Mouse (Mus musculus) T-helper 2 cell (primary cell): ENCODE results near the gene Cd6.

ENCODE experiments used
- in situ Hi-C: fragments of 300-600 bp; cut with MboI, MseI; formaldehyde crosslinking; loops from one replicate; pipeline ENCODE4 v1.15.1; 2025; ENCODE audit warnings: high pct_unique_total_duplicates

Gene Cd6

DNA sequence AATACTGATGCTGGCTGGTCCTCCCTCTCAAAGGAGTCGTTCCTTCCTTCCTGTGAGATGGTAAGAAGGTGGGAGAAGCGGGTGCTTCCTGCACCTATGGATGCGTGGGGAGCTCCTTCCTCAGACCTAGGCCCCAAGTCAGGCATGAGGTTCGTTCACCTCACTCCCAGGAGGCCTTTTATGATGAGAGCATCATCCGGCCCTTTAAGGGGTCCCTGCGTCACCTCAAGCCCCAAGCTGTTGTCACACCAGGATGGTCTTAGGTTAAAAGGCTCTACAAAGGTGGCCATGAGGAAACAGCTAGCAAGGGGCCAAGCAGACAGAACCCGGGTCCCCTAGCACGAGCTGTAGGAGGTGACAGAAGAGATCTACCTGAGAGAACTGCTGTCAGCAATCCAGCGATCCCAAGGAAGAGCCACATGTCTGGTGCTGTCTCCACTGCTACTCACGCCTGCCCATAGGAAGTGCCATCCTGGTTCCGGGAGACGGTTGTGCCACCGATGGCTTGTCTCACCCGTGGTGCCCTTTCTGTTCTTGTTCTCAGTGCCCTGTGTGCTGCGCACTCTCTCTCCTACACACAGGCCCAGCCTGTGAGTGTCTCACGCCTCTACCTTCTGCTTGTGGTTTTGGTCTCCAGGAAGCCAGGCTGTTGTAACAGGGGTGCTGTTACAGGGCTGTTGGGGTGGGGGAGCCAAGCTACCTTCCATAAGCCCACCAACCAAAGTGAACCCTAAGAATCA lies at the start of gene Cd6:
TSS of gene Cd6 (minus strand) at position 623 of the 740 bp plus-strand sequence.
- in situ Hi-C loops, result loop anchor here (5.0 to 10.0 kb wide), 2 partner anchors 92 to 1795 kb away; partner anchors contain the start of gene Cd5

DNA sequence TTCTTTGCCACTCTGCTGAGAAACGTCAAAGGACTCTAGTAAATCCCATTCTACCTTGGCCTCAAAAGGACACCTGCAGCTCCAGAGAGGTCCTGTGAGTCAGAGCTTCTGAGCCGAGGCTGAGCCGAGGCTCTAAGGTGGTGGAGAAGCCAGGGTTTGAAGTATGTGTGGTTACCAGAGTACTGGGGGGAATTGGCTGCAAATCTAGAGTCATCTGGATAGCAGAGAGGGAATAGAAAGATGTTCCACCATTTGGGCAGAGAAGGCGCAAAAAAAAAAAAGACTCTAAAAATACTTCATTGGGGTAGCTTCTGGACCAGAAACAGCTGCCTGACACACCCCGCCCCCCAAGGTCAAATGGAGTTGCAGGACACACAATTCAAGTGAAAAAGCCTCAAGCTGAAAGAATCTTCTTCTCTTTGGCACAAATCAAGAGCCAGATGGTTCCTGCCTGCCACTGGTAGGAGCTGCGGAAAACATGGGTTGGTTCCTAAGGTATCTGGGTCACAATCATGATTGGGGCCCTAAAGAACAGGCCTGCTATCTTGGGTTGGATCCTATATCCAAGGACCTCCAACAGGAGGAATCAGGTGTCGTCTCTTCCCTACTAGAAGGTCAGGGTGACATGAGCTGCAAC lies 48.5 kb upstream of the Cd6 start:
- in situ Hi-C loops, result loop anchor here (5.0 kb wide), 1 partner anchor 41 kb away; the partner anchor contains the start of gene Slc15a3

DNA sequence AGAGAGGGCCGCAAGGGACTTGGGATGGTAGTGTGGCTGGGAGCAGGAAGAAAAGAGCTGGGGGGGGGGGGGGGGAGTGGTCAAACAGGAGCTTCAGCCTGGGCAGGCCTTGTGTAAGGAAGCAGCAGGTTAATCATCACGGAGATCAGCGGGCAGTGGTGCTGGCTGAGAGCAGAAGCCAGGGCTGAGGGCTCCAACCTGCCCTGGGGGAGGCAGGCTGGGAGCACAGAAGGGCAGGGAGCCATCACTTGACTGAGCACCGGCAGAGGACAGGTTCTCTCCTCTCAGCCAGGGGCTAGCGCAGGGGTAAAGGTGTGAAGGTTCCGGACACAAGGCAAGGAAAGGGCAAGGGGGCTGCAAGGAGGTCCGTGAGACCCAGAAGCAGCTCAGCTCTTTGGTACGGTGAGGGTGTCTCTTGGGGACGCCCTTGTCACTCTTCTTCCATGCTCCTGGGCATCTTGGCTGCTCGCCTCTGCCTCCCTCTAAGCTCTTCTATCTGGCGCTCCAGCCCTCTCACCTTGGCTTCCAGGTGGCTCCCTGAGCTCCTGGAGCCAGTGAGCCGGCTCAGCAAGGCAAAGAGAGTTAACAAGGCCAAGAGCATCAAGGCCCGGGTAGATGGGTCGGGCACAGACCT lies 41.6 kb upstream of the Cd6 start:
- in situ Hi-C loops, result loop anchor here (5.0 kb wide), 1 partner anchor 69 kb away; no protein-coding TSS in a partner anchor

DNA sequence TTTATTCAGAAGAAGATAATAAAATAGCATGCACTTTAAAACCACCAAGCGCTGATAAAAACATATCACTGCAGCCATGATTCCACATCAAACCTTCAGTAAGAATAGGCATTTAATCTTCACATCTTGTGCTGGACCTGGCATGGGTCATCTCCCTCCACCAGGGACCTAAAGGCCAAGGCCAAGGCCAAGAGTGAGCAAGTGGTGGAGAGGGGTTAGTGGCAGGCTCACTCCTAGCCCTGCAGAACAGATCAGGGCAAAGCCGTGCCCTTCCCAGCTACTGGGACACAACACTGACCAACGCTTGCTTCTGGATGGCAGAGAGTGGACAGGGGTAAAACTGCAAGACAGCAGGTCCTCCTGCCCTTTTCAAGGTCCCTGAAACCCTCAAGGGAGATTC lies 40.8 kb upstream of the Cd6 start:
- in situ Hi-C loops, result loop anchor here (5.0 kb wide), 1 partner anchor 68 kb away; no protein-coding TSS in a partner anchor

DNA sequence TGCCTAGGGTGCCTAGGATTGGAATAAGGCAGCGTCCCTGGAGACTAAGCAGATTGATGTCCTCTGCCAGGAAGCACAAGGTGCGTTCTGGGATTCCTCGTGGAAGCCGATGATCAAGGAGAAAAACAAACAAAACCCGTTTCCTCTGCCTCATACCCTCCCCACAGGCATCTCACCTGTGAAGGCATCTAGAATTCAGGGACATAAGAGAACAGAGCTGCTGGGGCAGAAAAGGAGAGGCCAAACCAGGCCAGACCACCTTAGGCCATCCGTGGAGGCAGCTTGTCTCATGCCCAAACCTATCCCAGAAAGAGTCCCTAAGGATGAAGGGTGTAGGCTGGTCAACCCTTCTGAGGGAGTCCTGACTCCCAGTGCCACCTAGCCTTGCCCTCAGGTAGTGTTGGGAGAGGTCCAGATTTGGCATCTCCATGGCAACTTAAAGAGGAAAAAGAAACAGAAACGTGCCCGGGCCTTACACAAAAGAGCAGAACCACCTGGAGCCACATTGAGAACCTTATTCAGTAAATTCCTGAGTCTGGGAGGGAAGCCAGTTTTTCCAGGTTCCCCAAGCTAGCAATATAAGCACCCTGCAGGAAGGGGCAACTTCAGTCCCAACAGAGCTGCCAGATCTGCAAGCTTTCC lies 40.1 kb upstream of the Cd6 start, which contains the start of gene Tmem132a:
TSS of gene Tmem132a (minus strand) at position 55 of the 642 bp plus-strand sequence.
- in situ Hi-C loops, result loop anchor here (5.0 kb wide), 1 partner anchor 68 kb away; no protein-coding TSS in a partner anchor

DNA sequence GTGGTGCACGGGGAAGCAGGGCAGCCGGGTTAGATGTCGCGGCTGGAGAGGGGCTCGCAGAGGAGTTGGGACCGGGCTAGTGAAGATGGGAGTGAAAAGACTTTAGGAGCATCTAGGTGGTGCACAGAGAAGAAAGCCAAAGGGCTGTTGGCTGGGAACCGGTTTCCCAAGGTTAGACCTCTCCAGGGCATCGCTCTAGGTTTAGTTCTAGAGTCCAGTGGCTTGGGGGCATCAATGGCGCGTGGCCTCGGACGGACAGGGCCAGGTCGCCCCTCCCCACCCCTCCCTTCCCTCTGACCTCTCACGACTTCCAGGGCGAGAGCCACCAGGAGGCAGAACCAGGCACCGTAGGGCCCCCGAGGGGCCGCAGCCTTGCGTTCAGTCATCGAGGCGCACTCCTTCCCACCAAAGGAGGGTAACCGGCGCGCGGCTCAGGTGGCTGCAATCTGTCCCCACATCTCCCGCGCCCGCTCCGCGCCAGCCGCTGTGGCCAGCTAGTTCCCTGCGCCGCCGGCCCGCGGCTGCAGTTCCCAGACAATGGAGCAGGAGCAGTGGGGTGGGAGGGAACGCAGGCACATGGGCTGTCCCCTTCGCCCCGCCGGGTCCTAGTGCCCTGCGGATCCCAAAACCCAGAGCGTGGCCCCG lies 39.5 kb upstream of the Cd6 start:
- in situ Hi-C loops, result no loop called here

DNA sequence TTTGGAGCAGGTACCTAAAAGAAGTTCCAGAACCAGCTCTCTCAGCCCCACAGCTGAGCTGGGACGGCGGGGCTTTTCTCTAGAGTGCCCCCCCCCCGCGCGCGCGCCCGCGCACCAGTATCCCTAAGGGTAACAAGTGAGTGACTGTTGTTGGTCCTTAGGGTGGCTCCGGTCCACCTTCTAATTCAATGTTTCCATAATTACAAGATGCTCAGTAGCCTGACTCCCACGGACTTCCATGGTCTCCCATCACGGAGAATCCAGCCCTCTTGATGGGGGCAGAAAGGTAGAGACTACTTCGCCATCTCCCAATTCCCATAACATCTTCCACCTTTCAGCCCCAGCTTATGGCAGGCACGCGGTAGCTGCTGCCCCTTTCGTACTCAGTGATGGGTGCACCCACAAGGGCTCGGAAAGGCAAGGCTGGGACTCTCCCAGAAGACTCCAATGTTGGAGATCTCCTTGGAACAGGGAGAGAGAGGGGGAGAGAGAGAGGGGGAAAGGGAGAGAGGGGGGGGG lies 38.8 kb upstream of the Cd6 start:
- in situ Hi-C loops, result no loop called here

DNA sequence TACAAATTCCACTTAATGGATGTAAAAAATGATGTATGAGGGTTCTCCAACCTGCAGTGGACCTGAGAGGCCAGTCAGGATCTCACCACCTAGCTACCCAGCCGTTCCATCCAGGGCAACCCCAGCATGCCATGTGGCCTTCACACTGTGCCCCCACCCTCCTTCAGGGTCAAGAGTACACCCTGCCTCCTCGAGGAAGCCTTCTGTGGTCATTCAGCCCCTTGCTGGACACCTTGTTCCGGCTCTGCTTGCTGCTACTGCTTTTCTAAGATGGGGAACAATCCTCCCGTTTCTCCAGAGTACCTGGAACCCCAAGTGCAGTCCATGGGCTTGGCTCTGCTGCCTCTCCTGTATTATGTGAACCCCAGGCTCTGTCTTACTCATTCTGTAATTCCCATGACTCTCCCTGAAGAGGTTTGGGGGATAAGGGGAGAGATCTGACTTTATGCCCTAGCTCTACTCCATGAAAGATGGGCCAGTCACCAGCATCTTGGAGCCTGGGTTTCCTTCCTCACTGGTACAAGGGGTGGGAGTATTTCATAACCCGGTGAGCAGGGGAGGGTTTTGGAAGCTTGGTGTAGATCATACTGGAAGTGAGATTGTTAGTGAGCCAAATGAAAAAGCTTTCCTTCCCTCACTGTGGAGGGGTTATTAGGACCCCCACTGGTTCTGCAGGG lies 38.2 kb upstream of the Cd6 start:
- in situ Hi-C loops, result no loop called here

DNA sequence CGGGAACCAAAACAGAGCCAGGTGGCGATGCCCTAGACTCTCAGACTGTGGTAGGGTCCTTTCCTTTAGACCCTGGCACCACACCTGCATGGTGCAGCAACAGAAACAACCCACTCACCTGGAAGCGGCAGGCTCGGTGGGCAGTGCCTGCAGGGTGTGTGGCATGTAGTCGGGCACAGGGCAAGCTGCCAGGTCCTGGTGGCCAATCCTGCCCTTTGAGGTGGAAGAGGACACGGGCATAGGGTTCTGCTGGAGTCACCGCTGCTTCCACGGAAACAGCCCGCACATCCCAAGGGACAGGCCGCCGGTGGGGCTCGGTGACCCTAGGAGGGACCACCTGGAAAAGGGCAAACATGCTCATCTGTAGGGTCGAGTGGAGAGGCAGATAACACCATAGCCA lies 36.5 kb upstream of the Cd6 start:
- in situ Hi-C loops, result no loop called here

DNA sequence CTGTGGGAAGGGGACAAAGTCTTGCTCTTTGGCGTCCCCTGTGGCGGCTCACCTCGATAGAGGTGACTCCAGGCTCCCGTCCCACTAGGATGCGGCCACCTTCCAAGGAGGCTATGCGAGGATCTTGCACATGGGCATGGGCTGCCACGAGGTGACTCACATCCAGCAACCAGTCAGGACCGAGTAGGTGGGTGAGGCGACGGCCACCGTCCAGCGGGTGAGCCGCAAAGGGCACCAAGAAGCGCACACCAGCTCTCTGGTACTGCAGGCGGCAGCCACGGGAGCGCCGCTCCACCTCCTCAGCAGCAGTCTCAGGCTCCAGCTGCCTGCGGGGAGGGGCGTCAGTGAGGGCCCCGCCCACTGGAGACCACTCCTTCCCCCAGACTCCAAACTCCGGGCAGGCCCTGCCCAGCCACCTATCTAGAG lies 30.2 kb upstream of the Cd6 start:
- in situ Hi-C loops, result no loop called here

DNA sequence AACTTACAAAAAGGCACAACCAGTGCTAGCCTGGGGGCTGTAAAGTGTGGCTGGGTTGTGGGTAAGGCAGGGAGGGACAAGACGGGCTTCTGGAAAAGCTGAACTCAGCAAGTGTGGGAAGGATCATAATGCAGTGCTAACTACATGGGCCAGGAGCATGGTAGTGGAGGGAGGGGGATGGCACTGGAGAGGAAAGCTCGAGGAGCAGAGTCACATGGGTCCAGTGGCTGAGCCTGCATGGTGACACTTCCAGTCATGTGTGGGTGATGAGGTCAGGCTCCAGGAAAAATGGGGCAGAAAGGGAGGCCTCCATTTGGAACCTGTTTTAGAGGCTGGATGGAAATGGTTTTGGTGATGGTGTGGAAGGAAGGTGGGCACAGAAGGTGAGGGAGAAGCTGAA lies 26.7 kb upstream of the Cd6 start:
- in situ Hi-C loops, result no loop called here

DNA sequence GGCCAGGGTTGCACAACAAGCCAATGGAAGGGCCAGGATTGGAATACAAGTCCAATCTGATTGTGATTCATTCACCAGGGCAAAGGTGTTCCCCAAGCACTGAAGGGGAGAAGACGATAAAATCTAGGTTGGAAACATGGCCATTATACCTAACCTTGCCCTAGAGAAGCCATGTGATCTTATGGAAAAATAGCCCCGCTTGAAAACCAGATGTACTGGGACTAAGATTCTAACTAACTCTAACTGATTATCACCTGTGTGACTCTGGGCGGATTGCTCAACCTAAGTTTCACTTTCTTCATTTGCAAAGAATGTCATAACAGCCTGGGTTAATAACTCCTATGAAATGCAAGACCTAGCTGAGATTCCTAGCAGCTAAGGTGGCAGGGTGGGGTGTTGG lies 25.6 kb upstream of the Cd6 start:
- in situ Hi-C loops, result no loop called here

DNA sequence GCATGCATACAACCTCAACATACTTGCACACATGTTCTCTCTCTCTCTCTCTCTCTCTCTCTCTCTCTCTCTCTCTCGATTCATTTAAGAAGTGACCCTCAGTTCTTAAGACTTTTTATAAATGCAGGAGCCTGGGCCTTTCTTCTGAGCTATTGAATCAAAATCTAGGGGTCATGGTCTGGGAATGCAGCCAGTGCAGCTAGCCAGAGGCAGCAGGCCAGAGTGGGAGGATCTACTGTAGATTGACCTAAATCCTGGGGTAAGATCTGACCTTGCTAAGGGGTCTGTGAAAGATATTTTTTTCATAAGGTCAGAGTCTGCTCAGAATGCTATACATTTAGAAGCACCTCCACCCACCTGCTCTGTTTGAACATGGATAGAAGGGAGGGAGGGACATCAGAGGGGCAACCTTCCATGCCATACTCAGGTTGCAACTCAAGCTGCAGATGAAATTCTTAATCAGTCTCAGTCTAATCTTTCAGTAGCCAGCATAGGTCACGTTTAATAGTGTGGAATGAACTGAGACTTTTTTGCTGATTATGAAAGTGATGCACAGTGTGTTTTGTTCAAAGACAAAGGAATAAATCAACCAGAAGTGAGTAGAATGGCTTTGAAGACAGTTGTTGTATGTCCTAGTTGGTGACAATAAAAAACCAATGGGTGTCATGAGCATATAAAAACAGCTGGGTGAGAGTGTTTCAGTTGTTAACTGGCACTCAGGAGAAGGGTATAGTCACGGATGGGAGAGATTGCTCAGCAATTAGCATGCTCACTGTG lies 17.6 kb upstream of the Cd6 start:
- in situ Hi-C loops, result no loop called here

DNA sequence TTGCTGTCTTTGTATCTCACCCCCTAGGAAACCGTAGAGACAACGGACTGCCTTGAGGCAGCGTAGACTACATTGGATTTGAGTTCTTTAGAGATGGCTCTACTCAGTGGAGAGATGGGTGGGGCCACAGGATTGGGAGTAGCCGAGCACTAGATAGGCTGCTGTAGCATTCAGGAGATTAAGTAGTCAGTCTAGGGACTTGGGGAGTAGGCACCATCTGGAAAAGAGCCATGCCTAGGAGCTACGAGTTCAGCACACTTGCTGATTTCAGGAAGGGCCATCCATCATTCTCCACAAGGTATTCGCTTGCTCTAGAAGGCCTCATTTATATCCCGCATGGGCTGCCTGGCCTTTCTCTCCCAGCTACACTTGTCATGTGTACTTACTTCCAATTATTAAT lies 16.3 kb upstream of the Cd6 start:
- in situ Hi-C loops, result no loop called here

DNA sequence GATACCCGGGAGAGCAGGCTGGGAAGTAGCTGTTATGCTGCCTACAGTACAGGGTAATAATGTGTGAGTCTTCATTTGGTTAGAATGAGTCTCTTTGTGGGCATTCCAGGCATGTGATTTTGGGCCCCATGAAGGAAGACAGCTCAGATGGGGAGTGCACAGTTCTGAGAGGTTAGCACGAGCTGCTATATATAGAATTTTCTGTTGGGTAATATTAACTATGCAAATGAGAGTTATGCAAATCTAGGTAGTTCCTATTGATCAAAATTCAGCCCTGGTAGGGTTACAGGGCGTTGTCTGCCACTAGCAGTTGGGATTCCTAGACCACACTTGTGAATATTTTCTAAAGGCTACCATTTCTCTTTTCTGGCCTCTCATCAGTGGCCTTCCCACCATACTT lies 15.6 kb upstream of the Cd6 start:
- in situ Hi-C loops, result no loop called here

DNA sequence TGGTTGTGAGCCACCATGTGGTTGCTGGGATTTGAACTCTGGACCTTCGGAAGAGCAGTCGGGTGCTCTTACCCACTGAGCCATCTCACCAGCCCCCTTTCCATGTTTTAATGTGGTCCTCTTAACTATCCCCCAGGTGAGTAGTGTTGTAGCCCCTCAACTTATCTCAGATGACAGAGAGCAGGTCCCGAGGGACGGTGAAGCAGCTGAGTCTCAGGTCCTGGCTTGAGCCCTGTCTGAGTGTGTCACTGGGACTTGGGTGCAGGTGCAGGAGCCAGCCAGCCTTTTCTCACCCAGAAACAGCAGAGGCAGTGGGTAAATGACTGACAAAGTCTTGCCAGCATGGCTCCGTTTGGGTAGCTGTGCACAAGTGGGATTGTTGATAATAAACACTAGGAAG lies 14.3 kb upstream of the Cd6 start:
- in situ Hi-C loops, result no loop called here

DNA sequence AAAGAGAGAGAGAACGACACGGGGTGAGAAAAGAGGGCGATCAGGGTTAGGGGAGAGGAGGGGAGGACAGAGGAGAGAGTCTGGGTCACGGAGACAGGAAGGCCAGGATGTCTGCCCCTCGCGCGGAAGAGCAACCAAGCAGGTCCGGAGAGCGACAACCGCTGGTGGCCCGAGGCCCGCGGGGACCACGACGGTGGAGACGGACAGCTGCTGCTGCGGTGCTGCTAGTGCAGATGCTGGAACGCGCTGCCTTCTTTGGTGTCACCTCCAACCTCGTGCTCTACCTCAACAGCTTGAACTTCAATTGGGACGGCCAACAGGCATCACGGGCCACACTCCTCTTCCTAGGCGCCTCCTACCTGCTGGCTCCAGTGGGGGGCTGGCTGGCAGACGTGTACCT lies 13.1 kb upstream of the Cd6 start:
- in situ Hi-C loops, result no loop called here

DNA sequence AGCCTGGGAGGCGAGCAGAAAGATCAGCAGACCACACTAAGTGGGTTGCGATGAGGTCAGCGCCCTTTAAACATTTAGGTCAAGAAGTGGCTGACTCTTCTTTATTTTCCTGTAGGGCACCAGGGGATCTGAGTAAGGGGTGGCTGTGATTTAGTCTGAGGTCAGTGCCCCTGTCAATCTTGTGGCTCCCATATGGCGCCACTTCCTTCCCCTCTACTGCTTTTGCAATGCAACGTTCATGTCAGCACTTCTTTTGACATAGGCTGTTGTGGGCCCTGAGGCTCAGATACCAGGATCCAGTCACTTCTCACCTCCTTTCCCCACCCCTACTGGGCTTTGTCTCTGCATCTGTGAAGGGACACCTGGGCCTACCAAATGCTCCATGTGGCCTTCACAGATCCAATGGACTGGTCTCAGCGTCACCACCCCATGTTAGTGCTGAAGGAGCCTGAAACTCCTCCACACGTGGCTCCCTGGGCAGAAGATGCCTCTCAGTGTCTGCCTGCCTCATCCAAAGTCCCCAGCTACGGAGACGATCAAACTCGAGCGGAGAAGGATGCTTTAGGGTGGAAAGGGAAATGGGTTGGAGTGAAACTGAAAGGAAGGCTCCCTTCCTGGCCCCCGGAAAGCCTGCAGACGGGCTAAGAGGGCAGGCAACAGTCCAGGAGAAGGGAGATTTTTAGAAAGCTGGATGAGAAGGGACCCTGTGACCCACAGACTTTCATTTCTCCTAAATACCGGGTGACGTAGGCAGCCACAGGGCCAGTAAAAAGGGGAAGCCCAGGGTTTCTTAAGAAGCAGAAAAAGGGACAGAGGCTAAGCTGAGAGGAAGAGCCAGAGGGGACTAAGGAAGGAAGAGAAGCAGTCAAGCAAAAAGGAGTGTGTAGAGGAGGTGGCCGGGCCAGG lies 12.1 kb upstream of the Cd6 start:
- in situ Hi-C loops, result no loop called here
